Mouse (Mus musculus) gonadal fat pad, adult 2 months (tissue): ENCODE measurements around the gene Olfr460. TPM values are rescaled to one million over a fixed set of nuclear protein-coding genes. Genes with fewer than 3 reads are reported as not detected.
"Not testable (repeated sequence)": the region's sequence is repeated elsewhere in the genome, so short reads cannot be mapped to it uniquely, and the experiment has no call there.

ENCODE experiments used
- DNase-seq: peaks from one replicate; pipeline ENCODE4 v3.0.0-alpha.2; 2012; ENCODE audit warnings: low read depth
- polyA plus RNA-seq: library from polyadenylated mRNA; depleted of rRNA; stranded (reverse); fragments of >200 nt; gene quantifications from 2 replicates; pipeline ENCODE4 v1.2.3, GENCODE M21; 2012; rRNA removed

Olfr460 gene
- not detected in 2 replicates for polyA plus RNA-seq

DNA sequence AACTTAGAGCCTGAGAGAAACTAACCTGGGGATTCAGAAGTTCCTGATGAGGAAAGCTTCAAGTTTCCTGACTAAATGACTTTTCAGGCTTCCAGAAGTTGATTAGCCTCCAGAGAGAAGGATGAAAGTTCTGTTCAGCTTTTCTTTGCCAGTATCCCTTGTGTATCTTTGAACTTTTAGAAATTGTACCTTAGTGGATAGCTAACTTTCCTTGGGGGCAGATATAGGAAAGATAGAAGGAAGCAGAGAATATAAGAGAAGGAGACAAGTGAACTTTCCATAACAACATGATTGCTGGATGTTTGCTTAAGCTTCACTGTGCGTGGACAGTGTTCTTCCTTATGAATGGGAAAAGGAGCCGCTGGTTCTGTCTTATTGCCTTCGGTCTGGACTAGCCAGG, at the start of gene Olfr460:
Olfr460 (plus strand) TSS at position 301 of the 400 bp plus-strand sequence.
- no peak for DNase-seq

DNA sequence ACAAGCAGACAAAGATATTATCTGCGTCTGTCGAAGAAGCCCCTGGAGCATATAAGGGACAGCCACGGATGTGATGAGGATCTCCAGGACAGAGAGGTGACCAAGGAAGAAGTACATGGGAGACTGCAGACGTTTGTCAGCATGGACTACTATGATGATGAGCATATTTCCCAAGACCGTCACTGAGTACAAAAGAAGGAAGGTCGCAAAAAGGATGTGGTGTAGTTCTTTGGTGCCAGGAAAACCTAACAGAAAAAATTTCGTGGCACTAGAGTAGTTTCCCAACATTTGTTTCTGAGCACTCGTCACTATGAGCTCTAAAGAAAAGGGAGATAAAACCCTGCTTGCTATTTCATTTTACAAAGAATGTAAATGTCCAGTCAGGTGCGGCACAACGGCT, 24.6 kb upstream of the Olfr460 start:
- no peak for DNase-seq

DNA sequence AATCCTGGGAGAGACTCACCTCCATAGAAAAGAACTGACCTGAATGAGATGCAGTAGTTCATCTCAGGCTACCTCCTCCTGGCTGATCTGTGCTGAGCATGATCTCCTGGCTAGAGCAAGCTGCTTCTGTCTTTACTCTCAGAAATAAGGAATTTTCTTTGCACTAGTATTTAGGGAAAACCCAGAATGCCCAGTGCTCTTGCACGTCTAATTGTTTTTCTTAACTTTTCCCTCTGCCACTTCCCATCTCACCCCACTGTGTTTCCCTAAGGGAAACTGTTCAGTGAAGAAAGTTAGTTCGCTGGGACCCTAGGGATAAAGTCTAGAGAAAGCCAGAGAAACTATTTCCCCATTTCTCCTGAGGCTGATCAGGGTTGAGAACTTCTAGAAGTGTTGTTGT, 14.3 kb upstream of the Olfr460 start, which contains the start of gene Olfr461:
Olfr461 (minus strand) TSS at position 101 of the 400 bp plus-strand sequence.
- no peak for DNase-seq

DNA sequence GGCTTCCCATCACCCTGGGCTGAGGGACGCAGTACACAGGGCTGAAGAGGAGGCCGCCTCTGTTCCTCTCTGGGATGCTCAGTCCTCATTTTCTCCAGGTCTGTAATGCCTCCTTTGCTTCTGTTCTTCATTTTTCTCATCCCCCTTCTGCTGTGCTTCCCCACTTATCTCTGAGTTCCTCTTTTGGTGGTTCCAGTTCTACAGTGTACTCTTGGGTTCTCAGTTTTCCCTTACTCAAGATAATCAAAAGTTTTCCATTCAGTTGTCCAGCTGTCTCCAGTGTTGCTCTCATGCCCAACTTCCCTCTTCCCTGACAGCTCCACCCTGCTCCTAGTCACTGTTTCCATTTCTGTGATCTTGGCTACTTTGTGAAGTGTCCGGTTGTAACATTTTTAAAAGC, 4.3 kb downstream of the Olfr460 start:
- DNase-seq = no peak

GRCm38 (mm10) chr6:40576305-40576704, 7.0 kb downstream of the Olfr460 start:
- no peak for DNase-seq

GRCm38 (mm10) chr6:40584336-40584735, 15.0 kb downstream of the Olfr460 start:
- no peak for DNase-seq

GRCm38 (mm10) chr6:40585645-40586044, 16.4 kb downstream of the Olfr460 start, which contains the start of gene Clec5a:
Clec5a (minus strand) TSS chr6:40585821.
- DNase-seq = no peak

DNA sequence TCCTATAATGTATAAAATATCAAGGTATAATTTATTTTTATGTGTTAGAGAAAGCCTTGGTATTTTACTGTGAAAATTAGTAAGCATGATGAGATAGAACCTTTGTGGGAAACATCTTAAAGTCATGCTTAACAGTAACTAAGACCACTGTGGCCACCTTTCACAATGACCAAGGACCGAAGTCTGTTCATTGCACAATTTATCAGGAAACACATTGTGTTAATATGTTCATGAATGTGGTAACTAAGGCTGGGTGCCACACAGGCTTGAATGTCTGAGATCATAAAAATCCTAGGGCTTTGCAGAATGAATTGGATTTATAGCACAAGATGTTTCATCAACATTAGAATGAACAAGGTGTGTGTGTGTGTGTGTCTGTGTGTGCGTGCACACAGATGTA, 19.1 kb downstream of the Olfr460 start:
- no peak for DNase-seq

DNA sequence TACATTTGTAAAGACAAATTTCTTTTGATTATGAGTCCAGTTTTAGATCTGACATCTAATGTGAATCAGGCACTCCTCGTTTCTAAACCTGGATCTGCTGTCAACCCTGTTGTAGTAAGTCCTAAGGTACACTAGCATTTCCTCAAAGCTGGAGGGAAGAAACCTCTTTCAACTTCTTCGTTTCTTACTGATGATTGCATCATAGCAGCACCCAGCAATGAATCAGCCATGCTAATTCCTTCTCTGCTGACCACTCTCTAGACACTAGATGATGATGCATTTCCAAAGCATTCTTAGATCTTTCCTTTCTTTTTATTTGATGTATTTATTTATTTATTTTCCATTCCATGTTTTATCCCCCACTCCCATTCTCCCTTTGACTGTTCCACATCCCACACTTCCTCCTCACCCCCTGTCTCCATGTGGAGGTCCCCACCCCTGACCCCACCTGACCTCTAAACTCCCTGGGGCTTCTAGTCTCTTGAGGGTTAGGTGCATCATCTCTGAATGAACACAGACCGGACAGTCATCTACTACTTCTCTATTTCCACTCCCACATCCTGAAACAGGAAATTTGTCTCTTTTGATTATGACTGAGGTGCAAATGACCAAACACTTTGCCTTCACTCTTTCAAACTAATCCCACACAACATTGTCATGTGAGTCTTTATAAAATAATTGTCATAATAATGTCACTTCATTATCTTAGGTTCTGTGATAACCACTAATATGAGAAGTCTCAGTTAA, 25.7 kb downstream of the Olfr460 start:
- DNase-seq = no peak

DNA sequence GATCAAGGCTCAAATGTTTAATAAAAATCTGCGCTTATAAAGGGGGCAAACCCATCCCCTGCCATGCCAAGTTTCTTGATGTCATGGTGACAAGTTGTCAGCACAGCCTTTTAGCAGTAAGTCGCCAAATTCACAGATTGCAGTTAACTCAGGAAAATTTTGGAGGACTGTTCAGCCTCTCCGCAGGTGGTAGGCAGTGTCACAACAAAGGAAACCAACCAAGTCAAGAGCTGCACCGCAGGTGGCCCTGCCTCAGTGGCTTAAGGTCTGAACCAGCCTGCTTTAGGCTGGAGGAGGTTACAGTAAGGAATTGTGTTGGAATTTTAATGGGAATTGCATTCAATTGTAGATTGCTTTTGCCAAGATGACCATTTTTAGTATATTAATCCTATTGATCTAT, 29.3 kb downstream of the Olfr460 start:
- DNase-seq = not testable (repeated sequence)

DNA sequence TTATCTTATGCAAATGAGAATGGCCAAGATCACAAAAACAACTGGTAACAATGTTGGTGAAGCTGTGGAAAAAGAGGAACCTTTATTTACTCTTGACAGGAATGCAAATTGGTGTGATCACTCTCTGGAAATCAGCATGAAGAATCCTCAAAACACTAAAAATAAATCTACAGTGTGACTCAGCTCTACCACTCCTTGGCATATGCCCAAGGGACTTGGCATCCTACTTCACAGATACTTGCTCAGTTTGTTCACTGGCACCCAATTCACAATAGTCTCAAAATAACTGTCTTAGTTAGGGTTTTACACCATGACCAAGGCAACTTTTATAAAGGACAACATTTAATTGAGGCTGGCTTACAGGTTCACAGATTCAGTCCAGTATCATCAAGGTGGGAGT, 38.1 kb downstream of the Olfr460 start:
- DNase-seq = no peak

GRCm38 (mm10) chr6:40610244-40610643, 41.0 kb downstream of the Olfr460 start:
- DNase-seq = no peak

- no peak for DNase-seq
These were observed 44.1 kb downstream of the Olfr460 start, which contains the start of gene Tas2r138 for GRCm38 (mm10) chr6:40613260-40613852. Tas2r138 (minus strand) TSS chr6:40613310.

GRCm38 (mm10) chr6:40617965-40618364, 48.7 kb downstream of the Olfr460 start:
- DNase-seq = no peak

Other genes with a start within 250 kb of the Olfr460 start
- 14.4 and 16.2 TPM in 2 replicates for gene Agk, start 244.3 kb upstream of the Olfr460 start, polyA plus RNA-seq
- gene E330009J07Rik, start 133.4 kb upstream of the Olfr460 start, polyA plus RNA-seq = 4.8 and 9.2 TPM in 2 replicates
- 0.23 and 0.94 TPM in 2 replicates for gene Wee2, start 130.4 kb upstream of the Olfr460 start, polyA plus RNA-seq
- gene Ssbp1, start 98.1 kb upstream of the Olfr460 start, polyA plus RNA-seq = 13.8 and 17.7 TPM in 2 replicates
- gene Tas2r137, start 78.3 kb upstream of the Olfr460 start, polyA plus RNA-seq = not detected in 2 replicates
- 0.15 TPM in 1 of 2 replicates, not detected in the other for gene Tas2r108, start 76.0 kb upstream of the Olfr460 start, polyA plus RNA-seq
- gene Prss37, start 50.0 kb upstream of the Olfr460 start, polyA plus RNA-seq = 0.24 and 0.90 TPM in 2 replicates
- gene Olfr461, start 14.4 kb upstream of the Olfr460 start, polyA plus RNA-seq = not detected in 2 replicates
- gene Clec5a, start 16.3 kb downstream of the Olfr460 start, polyA plus RNA-seq = 0.75 and 0.84 TPM in 2 replicates
- not detected in 2 replicates for gene Tas2r138, start 43.8 kb downstream of the Olfr460 start, polyA plus RNA-seq
- 1.1 TPM in 2 replicates for gene Mgam, start 59.3 kb downstream of the Olfr460 start, polyA plus RNA-seq